Mouse (Mus musculus) kidney, adult 2 months (tissue): ENCODE data around the gene Lyz2.

Experiments
- CTCF ChIP-seq: fragments of 200-500 bp; conservative IDR thresholded peaks from 2 replicates; pipeline ENCODE4 v1.5.1; 2011; ENCODE audit warnings: low read depth, mild to moderate bottlenecking, control low read depth, low read length, moderate library complexity, mixed read lengths; ENCODE audit not compliant: insufficient read depth, insufficient read length
- POLR2A ChIP-seq: fragments of 200-500 bp; IDR thresholded peaks from one replicate; pipeline ENCODE4 v1.6.1; 2011; ENCODE audit warnings: low read depth, low read length, control low read depth

DNA sequence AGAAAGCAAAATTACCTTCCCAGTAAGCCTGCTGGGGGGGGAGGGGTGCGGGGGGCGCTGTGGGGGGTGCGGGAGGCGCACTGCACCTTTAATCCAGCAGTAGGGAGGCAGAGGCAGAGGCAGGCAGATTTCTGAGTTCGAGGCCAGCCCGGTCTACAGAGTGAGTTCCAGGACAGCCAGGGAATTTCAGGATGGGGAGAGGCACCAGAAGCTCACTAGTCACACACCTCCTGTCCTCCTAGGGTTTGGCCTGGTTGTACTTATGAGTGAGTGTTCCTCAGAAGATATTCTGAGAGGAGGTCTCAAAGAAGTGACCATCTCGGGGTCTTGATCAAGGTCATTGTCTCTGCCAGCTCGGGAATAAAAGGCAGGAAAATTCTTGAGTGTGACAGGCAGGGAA is 30.0 kb upstream of the Lyz2 start:
- TF ChIP-seq POLR2A (no peak), CTCF (no peak)
